Mouse (Mus musculus) spleen, postnatal 14 days (tissue): ENCODE data around the gene Prkce.

Experiments used
- DNase-seq, 2 experiments: peaks; one replicate each; pipeline ENCODE4 v3.0.0; 2021 to 2022; ENCODE audit warnings: low spot score in 2 of 2

Gene Prkce

DNA sequence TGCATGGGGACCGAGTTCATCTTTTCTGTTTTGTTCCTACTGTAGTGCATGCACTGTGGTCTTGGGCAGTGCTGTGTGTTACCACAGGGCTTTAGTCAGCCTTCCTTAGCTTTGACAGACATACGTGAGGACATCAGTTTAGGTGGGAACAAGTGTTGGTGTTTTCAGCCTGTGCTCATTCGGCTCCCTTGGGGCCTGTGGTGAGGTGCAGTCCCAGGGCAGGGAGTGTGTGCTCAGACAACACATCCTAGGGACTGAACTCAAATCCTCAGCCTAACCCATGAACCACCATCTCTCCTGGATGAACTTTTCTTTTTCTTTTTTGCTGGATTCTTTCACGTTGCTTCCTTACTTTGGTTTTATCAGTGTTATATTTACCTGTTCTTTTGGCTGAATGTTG is 535.8 kb downstream of the Prkce start:
- no peak for DNase-seq

DNA sequence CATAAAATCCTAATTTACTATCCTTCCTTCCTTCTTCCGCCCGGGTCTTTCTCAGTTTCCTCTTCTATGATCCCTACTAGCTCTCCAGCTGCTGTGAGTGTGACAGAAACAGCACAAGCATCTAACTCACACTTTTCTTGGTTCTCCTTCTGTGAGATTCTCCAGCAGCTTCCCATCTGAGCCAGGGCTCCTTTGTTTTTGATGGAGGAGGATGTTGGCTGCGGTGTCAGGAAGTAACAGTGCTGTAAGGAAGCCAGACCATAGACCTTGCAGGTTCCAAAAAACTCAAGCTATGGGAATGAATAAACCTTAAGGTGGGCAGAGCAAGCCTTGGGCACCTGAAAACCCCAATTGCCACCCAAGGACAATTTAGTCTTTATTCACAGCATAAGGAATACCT is 537.7 kb downstream of the Prkce start:
- no peak for DNase-seq

DNA sequence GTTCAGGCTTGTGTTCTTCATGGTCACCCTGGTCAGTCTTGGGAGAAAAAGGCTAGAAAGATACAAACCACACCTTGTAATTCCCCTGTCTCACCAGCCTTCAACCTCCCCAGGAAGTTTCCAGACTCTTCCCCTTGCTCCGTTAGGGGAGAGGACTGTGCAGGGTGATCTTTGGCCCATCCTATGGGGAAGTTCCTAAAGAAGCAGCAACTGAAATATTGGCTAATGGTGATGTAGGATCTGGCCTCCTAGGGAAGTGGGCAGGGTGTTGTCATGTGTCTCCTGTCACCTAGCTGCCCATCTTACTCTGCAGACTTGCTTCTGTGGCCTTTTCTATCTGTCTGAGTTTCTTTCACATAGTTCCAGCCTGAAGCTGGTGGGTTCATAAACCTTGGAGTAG is 538.9 kb downstream of the Prkce start:
- no peak for DNase-seq
